Mouse (Mus musculus): Measurements from ENCODE around the gene Map3k14. TPM values are rescaled to one million over a fixed set of nuclear protein-coding genes. Genes with fewer than 3 reads are reported as not detected.

Gene Map3k14
- 2.4 and 3.0 TPM in 2 replicates for polyA plus RNA-seq (2015; fragmentation: Nextera tagmentation; extraction: Ambion mirVana)

DNA sequence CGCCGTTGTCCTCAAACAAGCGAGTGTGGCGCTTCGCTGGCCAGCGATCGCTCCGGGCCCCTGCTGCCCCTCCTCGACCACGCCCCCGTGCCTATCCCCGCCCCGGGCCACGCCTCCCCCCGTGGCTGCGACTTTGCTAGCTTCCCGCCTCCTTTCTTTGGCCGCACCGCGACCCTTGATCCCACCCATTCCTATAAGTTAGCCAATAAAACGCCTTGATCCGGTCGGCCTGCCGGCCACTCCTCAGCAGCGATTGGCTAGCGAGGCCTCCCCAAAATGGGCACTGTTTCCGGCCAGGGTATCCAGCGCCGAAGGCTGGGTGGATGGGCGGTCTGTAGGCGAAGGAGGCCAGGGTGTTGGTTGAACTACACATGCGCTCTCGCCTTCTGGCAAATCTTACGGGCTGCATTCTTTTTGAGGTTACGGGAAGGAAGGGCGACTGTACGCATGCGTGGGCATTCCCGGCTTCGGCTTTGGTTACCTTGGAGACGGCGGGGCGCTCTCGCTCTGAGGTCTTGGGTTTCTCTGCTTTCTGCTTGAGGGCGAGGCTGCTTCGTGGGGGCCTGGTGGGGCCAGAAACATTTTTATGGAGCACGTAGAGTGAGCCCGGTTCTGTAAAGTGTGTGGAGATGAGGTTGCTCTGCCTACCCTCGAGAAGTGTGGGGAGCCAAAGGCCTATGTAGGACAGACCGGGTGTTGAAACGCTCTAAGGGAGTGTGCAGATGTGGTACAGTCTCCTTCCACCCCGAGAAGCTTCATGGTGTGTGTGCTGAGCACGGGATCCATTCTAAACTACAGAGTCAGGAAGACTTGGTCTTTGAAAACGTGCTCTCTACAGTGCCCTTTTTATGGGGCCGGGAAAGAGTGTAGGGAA is at the start of gene Map3k14:
Gene Map3k14, minus strand, starts transcription at position 127 of the 874 bp plus-strand sequence.

DNA sequence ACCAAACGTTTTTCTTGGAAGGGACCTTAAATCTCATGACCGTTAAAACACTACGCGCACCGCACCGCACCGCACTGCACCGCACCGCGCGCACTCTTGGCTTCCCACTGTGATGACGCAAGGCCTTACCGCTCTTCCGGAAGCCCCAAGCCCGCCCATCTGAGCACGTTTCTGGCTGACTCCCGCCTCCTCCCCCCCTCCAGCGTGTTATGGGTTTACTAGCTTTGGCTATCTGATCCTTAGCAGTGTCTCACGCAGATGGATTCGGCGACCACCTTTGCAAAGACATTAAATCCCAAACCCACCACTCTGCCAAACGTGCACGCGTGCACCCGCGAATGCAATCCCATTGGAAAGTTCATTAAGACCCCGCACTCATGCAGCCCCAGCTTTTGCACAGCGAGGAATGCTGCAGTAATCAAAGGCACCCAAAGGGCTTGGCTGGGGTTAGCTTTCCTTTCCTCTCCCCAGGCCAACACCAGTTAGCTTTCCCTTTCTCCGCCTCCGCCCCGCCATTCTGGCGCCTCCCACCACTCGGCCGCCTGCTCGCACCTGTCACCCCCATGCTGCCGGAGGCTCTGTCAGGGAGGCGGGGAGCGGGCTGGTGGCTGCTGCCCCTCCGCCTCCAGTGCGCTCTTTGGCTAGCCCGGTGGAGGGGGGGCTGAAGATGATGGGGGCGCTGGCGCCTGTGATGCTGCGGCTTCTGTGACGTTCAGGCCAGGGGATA is 49.3 kb downstream of the Map3k14 start, which contains the start of gene Spata32:
Gene Spata32, minus strand, starts transcription at position 643 of the 727 bp plus-strand sequence.

DNA sequence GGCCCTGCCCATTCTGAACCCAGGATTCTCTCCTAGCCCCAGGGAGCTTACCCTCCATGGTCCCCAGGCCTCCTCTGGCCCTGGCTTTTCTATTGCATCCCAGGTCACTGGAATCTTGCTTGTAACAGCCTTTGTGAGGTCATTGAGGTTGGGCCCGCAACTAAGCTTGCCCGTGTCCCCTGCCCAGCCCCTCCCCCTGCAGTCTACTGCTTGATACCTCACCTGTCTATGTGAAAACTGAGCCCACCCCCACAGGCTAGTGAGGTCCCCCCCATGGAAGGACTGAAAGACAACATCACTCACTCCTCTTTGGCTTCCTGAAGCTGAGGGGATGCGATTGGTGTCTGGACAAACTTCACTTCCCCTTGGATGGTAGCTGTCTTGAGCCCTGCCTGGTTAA is 58.8 kb downstream of the Map3k14 start, which contains the start of gene 1700023F06Rik:
Gene 1700023F06Rik, minus strand, starts transcription at position 101 of the 400 bp plus-strand sequence.

DNA sequence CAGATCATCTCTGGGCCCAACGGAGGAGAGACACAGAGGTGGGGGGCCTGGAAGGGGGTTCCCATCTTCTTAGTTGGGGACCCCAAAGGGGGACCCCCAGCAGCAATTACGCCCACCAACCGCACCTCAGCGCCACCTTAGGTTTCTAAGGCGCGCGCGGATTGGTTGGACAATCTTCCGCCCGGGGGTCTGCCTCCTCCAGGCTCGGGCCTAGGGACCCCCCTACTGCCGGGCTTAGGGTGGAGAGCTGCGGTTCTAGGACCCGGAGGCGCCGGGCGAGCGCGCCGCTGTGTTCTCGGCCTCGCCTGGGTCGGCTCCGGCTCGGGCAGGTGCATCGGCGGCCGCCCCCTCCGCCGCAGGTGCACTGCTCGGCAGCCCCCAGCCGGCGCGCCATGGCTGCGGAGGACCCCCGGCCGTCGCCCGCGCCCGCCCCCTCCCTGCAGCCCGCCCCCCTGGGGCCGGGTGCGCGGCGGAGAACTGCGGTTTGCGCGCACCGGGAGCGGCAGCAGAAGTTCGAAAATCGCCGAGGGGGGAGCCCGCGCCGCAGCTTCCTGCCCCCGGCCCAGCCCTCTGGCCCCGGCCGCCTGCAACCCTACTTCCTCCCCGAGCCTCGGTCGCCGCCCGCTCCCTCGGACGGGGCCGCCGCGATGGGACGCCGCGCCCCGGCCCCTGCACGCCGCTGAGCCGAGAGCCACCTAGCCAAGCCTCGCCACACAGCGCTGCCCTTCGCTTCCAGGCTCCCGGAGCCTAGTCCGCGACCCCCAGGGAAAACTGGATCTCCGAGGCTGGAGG is 96.6 kb downstream of the Map3k14 start, which contains the start of gene Fmnl1:
Gene Fmnl1, plus strand, starts transcription at position 614 of the 792 bp plus-strand sequence.

Other genes starting within 250 kb of the Map3k14 start
- gene Nmt1, start 239.3 kb downstream of the Map3k14 start, polyA plus RNA-seq (2015; fragmentation: Nextera tagmentation; extraction: Ambion mirVana) = 38.6 and 43.1 TPM in 2 replicates
- 127 and 160 TPM in 2 replicates for gene Dcakd, start 239.1 kb downstream of the Map3k14 start, polyA plus RNA-seq (2015; fragmentation: Nextera tagmentation; extraction: Ambion mirVana)
- 4.8 and 5.2 TPM in 2 replicates for gene Plcd3, start 165.8 kb downstream of the Map3k14 start, polyA plus RNA-seq (2015; fragmentation: Nextera tagmentation; extraction: Ambion mirVana)
- gene Acbd4, start 165.8 kb downstream of the Map3k14 start, polyA plus RNA-seq (2015; fragmentation: Nextera tagmentation; extraction: Ambion mirVana) = 18.0 and 20.0 TPM in 2 replicates
- gene Hexim1, start 151.2 kb downstream of the Map3k14 start, polyA plus RNA-seq (2015; fragmentation: Nextera tagmentation; extraction: Ambion mirVana) = 5.9 and 6.1 TPM in 2 replicates
- gene Hexim2, start 135.0 kb downstream of the Map3k14 start, polyA plus RNA-seq (2015; fragmentation: Nextera tagmentation; extraction: Ambion mirVana) = 34.2 and 34.3 TPM in 2 replicates
- gene Fmnl1, start 96.4 kb downstream of the Map3k14 start, polyA plus RNA-seq (2015; fragmentation: Nextera tagmentation; extraction: Ambion mirVana) = 8.1 and 11.3 TPM in 2 replicates
- gene 1700023F06Rik, start 58.9 kb downstream of the Map3k14 start, polyA plus RNA-seq (2015; fragmentation: Nextera tagmentation; extraction: Ambion mirVana) = 4.7 and 5.5 TPM in 2 replicates
- gene Spata32, start 49.0 kb downstream of the Map3k14 start, polyA plus RNA-seq (2015; fragmentation: Nextera tagmentation; extraction: Ambion mirVana) = 1.3 and 2.1 TPM in 2 replicates
- gene Arhgap27, start 96.2 kb upstream of the Map3k14 start, polyA plus RNA-seq (2015; fragmentation: Nextera tagmentation; extraction: Ambion mirVana) = 8.8 and 9.8 TPM in 2 replicates
- 4.5 and 5.6 TPM in 2 replicates for gene Plekhm1, start 145.2 kb upstream of the Map3k14 start, polyA plus RNA-seq (2015; fragmentation: Nextera tagmentation; extraction: Ambion mirVana)
- gene Lrrc37a, start 237.1 kb upstream of the Map3k14 start, polyA plus RNA-seq (2015; fragmentation: Nextera tagmentation; extraction: Ambion mirVana) = not detected in 2 replicates

Measured in neural tube, postnatal 0 days (tissue).